Mouse (Mus musculus): ENCODE results near the gene Plbd1.

DNA sequence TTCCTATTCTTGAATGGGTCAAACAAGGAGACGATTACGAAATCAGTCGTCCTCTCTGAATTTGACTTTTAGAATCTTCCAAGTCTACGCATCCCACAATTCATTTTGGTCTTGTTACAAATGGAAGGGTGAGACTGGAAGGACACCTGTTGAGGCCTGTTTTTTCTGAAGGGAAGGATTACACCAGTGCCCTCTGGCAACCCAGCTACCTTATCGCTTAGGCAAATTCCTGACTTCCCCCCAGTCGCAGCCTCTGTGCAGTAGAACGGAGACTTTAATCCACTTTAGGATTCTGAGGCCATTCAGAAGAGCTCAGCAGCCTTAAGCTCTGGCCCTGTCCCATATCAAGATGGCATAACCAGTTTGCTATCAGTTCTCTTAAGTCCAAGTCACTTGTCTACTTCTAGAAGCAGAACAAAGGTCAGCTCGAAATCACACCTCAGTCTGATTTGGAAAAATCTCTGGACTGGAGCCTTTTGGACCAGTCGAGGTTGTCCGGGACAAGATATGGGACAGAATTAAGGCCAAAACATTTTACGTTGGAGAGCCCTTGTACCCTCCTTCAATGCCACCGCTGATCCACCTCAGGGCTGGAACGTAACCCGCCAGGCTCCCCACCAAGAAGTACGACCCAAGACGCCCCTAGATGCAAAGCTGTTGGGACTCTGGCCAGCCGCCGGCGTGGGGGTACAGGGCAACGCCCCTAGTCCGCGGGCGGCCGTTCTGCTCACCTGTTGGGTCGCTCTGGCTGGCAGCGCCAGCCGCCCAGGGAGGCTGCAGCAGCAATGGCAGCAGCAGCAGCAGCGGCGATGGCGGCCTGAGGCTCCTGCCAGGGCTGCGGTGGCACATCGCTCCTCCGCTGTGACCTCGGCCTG lies 660 bp downstream of the Plbd1 start:
- TF ChIP-seq CTCF (IDR thresholded peaks at IDR 0.05; ENCODE audit: low read depth) (no peak), EP300 (IDR thresholded peaks at IDR 0.05; ENCODE audit: low read depth) (no peak)

All from liver, postnatal 0 days (tissue).